Mouse (Mus musculus) left cerebral cortex, postnatal 10 days (tissue): ENCODE data around the gene Tmem116. TPM values are rescaled to one million over a fixed set of nuclear protein-coding genes. Genes with fewer than 3 reads are reported as not detected.

Source experiments
- DNase-seq, 2 experiments: peaks; one replicate each; pipeline ENCODE4 v3.0.0; 2021 to 2022; ENCODE audit warnings: low spot score in 2 of 2, mixed read lengths in 1 of 2; ENCODE audit errors: extremely low spot score in 1 of 2
- intact Hi-C: fragments of 180-260 bp; cut with DNase I; formaldehyde crosslinking; loops from one replicate; pipeline ENCODE4 v1.15.1; 2025
- total RNA-seq, 2 experiments: library from RNA; stranded (reverse); gene quantifications; 2 replicates each; pipeline ENCODE4 v1.2.3; 2021

Tmem116 gene
- total RNA-seq, 2 experiments from 2014 or later: 4.4 to 5.5 TPM

GRCm38 (mm10) chr5:121569881-121570420 lies 118.3 kb downstream of the Tmem116 start:
- intact Hi-C loops: no loop called here
- no peak for DNase-seq

GRCm38 (mm10) chr5:121570787-121571186 lies 119.1 kb downstream of the Tmem116 start:
- no peak for DNase-seq

More at GRCm38 (mm10) chr5:121570787-121571186, 119.1 kb downstream of the Tmem116 start:
- intact Hi-C loops: no loop called here

Other genes with a start within 250 kb of the Tmem116 start
- gene Rpl6, start 247.4 kb upstream of the Tmem116 start, total RNA-seq: 100 to 1,000 TPM; 499 to 506 TPM
- 100 to 1,000 TPM; 222 to 247 TPM for gene Hectd4, start 231.7 kb upstream of the Tmem116 start, total RNA-seq
- 100 to 1,000 TPM in 1 of 2 experiments, 10 to 100 TPM in 1; 97.9 to 105 TPM for gene Trafd1, start 66.3 kb upstream of the Tmem116 start, total RNA-seq
- gene Naa25, start 54.0 kb upstream of the Tmem116 start, total RNA-seq: 10 to 100 TPM; 48.3 to 50.1 TPM
- gene Erp29, start 613 bp downstream of the Tmem116 start, total RNA-seq: 100 to 1,000 TPM; 172 to 181 TPM
- not detected for gene Adam1b, start 51.5 kb downstream of the Tmem116 start, total RNA-seq
- gene Adam1a, start 93.6 kb downstream of the Tmem116 start, total RNA-seq: 1 to 10 TPM; 8.1 to 8.2 TPM
- not detected for gene Gm42878, start 93.6 kb downstream of the Tmem116 start, total RNA-seq
- 10 to 100 TPM; 78.6 to 79.8 TPM for gene Mapkapk5, start 94.0 kb downstream of the Tmem116 start, total RNA-seq
- gene Aldh2, start 141.9 kb downstream of the Tmem116 start, total RNA-seq: 10 to 100 TPM; 71.5 to 72.7 TPM
- gene Acad12, start 167.0 kb downstream of the Tmem116 start, total RNA-seq: 1 to 10 TPM; 4.0 to 5.4 TPM
- gene Acad10, start 208.6 kb downstream of the Tmem116 start, total RNA-seq: 1 to 10 TPM; 2.2 to 2.5 TPM
- gene Brap, start 208.7 kb downstream of the Tmem116 start, total RNA-seq: 10 to 100 TPM; 50.4 to 51.8 TPM